Mouse (Mus musculus) ES-E14 (cell line): ENCODE data around the gene Kdelr1.

Experiments
- ZC3H11A ChIP-seq: IDR thresholded peaks from 2 replicates; pipeline ENCODE4 v1.6.1; 2012; ENCODE audit warnings: low read depth, mild to moderate bottlenecking, inconsistent platforms, low read length, borderline replicate concordance
- ZNF384 ChIP-seq: IDR thresholded peaks from 2 replicates; pipeline ENCODE4 v1.6.1; 2012; ENCODE audit warnings: low read depth, low read length, inconsistent platforms

GRCm38 (mm10) chr7:45923762-45924428, 51.3 kb downstream of the Kdelr1 start, which contains the start of gene Ccdc114:
- TF ChIP-seq ZC3H11A (no peak), ZNF384 (no peak)
